Mouse (Mus musculus) lung, postnatal 0 days (tissue): ENCODE measurements around the gene Vdac1.

Source experiments
- CTCF ChIP-seq: IDR thresholded peaks from 2 replicates; pipeline ENCODE4 v1.5.1; 2016; ENCODE audit warnings: antibody characterized with exemption, mild to moderate bottlenecking
- EP300 ChIP-seq: IDR thresholded peaks from 2 replicates; pipeline ENCODE4 v1.6.1; 2016; ENCODE audit warnings: antibody characterized with exemption, mild to moderate bottlenecking, control low read depth

DNA sequence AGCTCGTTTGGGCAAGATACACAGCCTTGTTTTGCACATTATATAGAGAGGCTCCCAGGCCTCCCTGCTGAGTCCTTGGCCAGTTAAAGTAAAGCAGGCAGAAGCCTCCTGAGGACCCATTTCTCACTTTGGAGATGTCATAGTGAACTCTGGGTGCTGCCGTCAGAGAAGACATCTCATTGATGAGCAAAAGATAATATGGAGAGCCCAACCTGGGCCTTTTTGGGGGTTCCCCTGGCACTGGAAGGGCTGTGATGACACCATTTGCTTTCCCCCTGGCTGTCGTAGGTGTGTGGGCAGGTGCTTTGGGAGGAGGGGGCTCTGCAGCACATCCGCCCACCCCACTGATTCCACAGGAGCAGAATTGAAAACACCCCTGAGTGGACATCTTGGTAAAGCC lies 18.4 kb upstream of the Vdac1 start:
- TF ChIP-seq CTCF, result no peak
- no peak for TF ChIP-seq EP300
